ENCODE assay signal across 26 mouse cellular contexts in genomic region chr17:35197126-35197525, GRCm38 (mm10). TPM values are rescaled to one million over a fixed set of nuclear protein-coding genes. Genes with fewer than 3 reads are reported as not detected.
DNase-seq lines count a peak whose midpoint lies in the region; ATAC-seq lines count a peak whose summit lies in the region.
"Had no signal": no experiment of that assay in that cellular context is flagged by ENCODE, and none has a peak within 500 bp of the region (broad histone marks: within the 10 kb centered on the region; RNA-seq: fewer than 3 reads in every experiment).

No protein-coding gene starts in this region.

- DNase-seq in thymus, postnatal 14 days = peak; percentile 45
- DNase-seq in thymus, postnatal 10 days (ENCODE audit: low spot score in 2 of 2) = no peak
- peak; percentile 26 for DNase-seq in T-cell, adult 2 months (ENCODE audit: low spot score)
- DNase-seq in thymus, postnatal 4 days = peak; percentile 45
- no peak for DNase-seq in right cerebral cortex, postnatal 14 days
- DNase-seq: adrenal gland, postnatal 14 days; cerebellum, adult 11-12 months; cerebellum, adult 9-10 months; cerebellum, postnatal 36 days; gastrocnemius, postnatal 10 days; heart, adult 18-20 months; heart, postnatal 10 days had no signal

- no peak for ATAC-seq in megakaryocyte, adult 5-6 weeks (ENCODE audit: poor library complexity, severe bottlenecking)
- ATAC-seq in midbrain, embryonic 16.5 days = no peak
- ATAC-seq: activated CD4-positive, CD25-positive, alpha-beta regulatory T cell, adult 4 months; forebrain, embryonic 16.5 days; hindbrain, postnatal 0 days had no signal

- H3K4me2 ChIP-seq in midbrain, embryonic 16.5 days (ENCODE audit: low read length) = no peak overlapping the region
- H3K4me2 ChIP-seq: hindbrain, embryonic 13.5 days had no signal

- peak overlapping the region; percentile 97 for H3K4me3 ChIP-seq in megakaryocyte, embryonic 14.5 days (replicated peaks)
- H3K4me3 ChIP-seq in midbrain, embryonic 16.5 days (ENCODE audit: low read depth, low read length) = no peak overlapping the region
- H3K4me3 ChIP-seq: embryonic facial prominence, embryonic 13.5 days; forebrain, embryonic 12.5 days; hindbrain, embryonic 13.5 days had no signal

- H3K27me3 ChIP-seq in megakaryocyte, embryonic 14.5 days (replicated peaks) = no peaks in the 10 kb centered on the region
- peaks cover 21% of the 10 kb centered on the region for H3K27me3 ChIP-seq in midbrain, embryonic 16.5 days (ENCODE audit: control insufficient read depth, insufficient read depth, low read depth, low read length)

- H3K9me3 ChIP-seq in megakaryocyte, embryonic 14.5 days = no peaks in the 10 kb centered on the region
- no peaks in the 10 kb centered on the region for H3K9me3 ChIP-seq in midbrain, embryonic 16.5 days (replicated peaks; ENCODE audit: control insufficient read depth, low read length, poor library complexity, severe bottlenecking)
- H3K9me3 ChIP-seq: embryonic facial prominence, embryonic 13.5 days; forebrain, embryonic 12.5 days; heart, embryonic 10.5 days; hindbrain, embryonic 13.5 days had no signal

- peaks cover 89% of the 10 kb centered on the region for H3K4me1 ChIP-seq in megakaryocyte, embryonic 14.5 days
- H3K4me1 ChIP-seq in midbrain, embryonic 16.5 days (ENCODE audit: control insufficient read depth, insufficient read depth, low read length) = peaks cover 9% of the 10 kb centered on the region; the same call in 1 of the 2 replicates

- whole genome bisulfite sequencing in midbrain, embryonic 16.5 days = 50% methylated on average over 5 of the region's 6 CpGs

- no peak overlapping the region for H3K27ac ChIP-seq in midbrain, embryonic 16.5 days (ENCODE audit: low read length)
- H3K27ac ChIP-seq: embryonic facial prominence, embryonic 13.5 days; forebrain, embryonic 12.5 days; heart, embryonic 10.5 days; hindbrain, embryonic 13.5 days; hindbrain, postnatal 0 days had no signal

- H3K36me3 ChIP-seq in megakaryocyte, embryonic 14.5 days (replicated peaks; ENCODE audit: low read length) = peaks cover 16% of the 10 kb centered on the region
- no peaks in the 10 kb centered on the region for H3K36me3 ChIP-seq in midbrain, embryonic 16.5 days (ENCODE audit: control insufficient read depth, insufficient read depth, low read length)
- H3K36me3 ChIP-seq: embryonic facial prominence, embryonic 13.5 days; forebrain, embryonic 12.5 days; heart, embryonic 10.5 days; hindbrain, embryonic 13.5 days had no signal

- no peak overlapping the region for H3K9ac ChIP-seq in midbrain, embryonic 16.5 days (ENCODE audit: low read depth, low read length)
- H3K9ac ChIP-seq: embryonic facial prominence, embryonic 13.5 days; forebrain, embryonic 12.5 days; hindbrain, embryonic 13.5 days had no signal

RNA-seq across cellular contexts. Expression of gene Ltb, which starts 2.9 kb away (rescaled TPM):
- polyA plus RNA-seq in megakaryocyte, embryonic 14.5 days (2012; ENCODE audit: insufficient read depth, low replicate concordance) = 12.1 TPM in 1 of 2 replicates, not detected in the other
- total RNA-seq in megakaryocyte, adult 5-6 weeks (2015) = 11.7 and 13.3 TPM in 2 replicates
- 7.3 and 11.2 TPM in 2 replicates for total RNA-seq in megakaryocyte, adult 5-6 weeks (2017)
- 0.48 and 0.62 TPM in 2 replicates for polyA plus RNA-seq in midbrain, embryonic 16.5 days (2015; fragmentation: Nextera tagmentation; extraction: Ambion mirVana)
- total RNA-seq: hindbrain, postnatal 0 days had no signal
- polyA plus RNA-seq: forebrain, embryonic 12.5 days had no signal

RNA-seq across cellular contexts. Expression of gene Tnf, which starts 4.7 kb away (rescaled TPM):
- polyA plus RNA-seq in megakaryocyte, embryonic 14.5 days (2012; ENCODE audit: insufficient read depth, low replicate concordance) = 2.9 and 3.5 TPM in 2 replicates
- 33.1 and 34.6 TPM in 2 replicates for total RNA-seq in megakaryocyte, adult 5-6 weeks (2015)
- 28.2 and 30.0 TPM in 2 replicates for total RNA-seq in megakaryocyte, adult 5-6 weeks (2017)
- polyA plus RNA-seq in midbrain, embryonic 16.5 days (2015; fragmentation: Nextera tagmentation; extraction: Ambion mirVana) = not detected in 2 replicates
- polyA plus RNA-seq: forebrain, embryonic 12.5 days; forebrain, embryonic 16.5 days; heart, embryonic 14.5 days; hindbrain, embryonic 13.5 days had no signal

RNA-seq across cellular contexts. Expression of gene Lta, which starts 8.0 kb away (rescaled TPM):
- 0.85 TPM in 1 of 2 replicates, not detected in the other for polyA plus RNA-seq in megakaryocyte, embryonic 14.5 days (2012; ENCODE audit: insufficient read depth, low replicate concordance)
- 0.11 TPM in 1 of 2 replicates, not detected in the other for total RNA-seq in megakaryocyte, adult 5-6 weeks (2015)
- total RNA-seq in megakaryocyte, adult 5-6 weeks (2017) = 0.24 TPM in 1 of 2 replicates, not detected in the other
- polyA plus RNA-seq in midbrain, embryonic 16.5 days (2015; fragmentation: Nextera tagmentation; extraction: Ambion mirVana) = 0.45 and 1.1 TPM in 2 replicates
- total RNA-seq: adrenal gland, adult 18-20 months; hematopoietic stem cell, adult 5-6 weeks had no signal
- polyA plus RNA-seq: forebrain, embryonic 12.5 days; heart, embryonic 10.5 days; heart, embryonic 14.5 days had no signal

RNA-seq across cellular contexts. Expression of gene Lst1, which starts 8.9 kb away (rescaled TPM):
- 5.9 and 24.8 TPM in 2 replicates for polyA plus RNA-seq in megakaryocyte, embryonic 14.5 days (2012; ENCODE audit: insufficient read depth, low replicate concordance)
- 425 and 434 TPM in 2 replicates for total RNA-seq in megakaryocyte, adult 5-6 weeks (2015)
- 495 and 596 TPM in 2 replicates for total RNA-seq in megakaryocyte, adult 5-6 weeks (2017)
- 4.7 and 5.9 TPM in 2 replicates for polyA plus RNA-seq in midbrain, embryonic 16.5 days (2015; fragmentation: Nextera tagmentation; extraction: Ambion mirVana)

RNA-seq across cellular contexts. Expression of gene Aif1, which starts 21.3 kb away (rescaled TPM):
- 2.5 and 22.3 TPM in 2 replicates for polyA plus RNA-seq in megakaryocyte, embryonic 14.5 days (2012; ENCODE audit: insufficient read depth, low replicate concordance)
- 78.7 and 81.4 TPM in 2 replicates for total RNA-seq in megakaryocyte, adult 5-6 weeks (2015)
- total RNA-seq in megakaryocyte, adult 5-6 weeks (2017) = 103 and 120 TPM in 2 replicates
- polyA plus RNA-seq in midbrain, embryonic 16.5 days (2015; fragmentation: Nextera tagmentation; extraction: Ambion mirVana) = 6.2 and 6.9 TPM in 2 replicates
- total RNA-seq: ES-E14; hematopoietic stem cell, adult 5-6 weeks had no signal

Comparison
In these comparisons a context has a peak if more than half of its experiments do, and no peak if none do; other contexts are left out.
1. DNase-seq: peak in thymus, postnatal 14 days (single experiment), T-cell, adult 2 months (single experiment) and thymus, postnatal 4 days (single experiment); none in thymus, postnatal 10 days (0 of 2) and right cerebral cortex, postnatal 14 days (single experiment).